Mouse (Mus musculus) heart, postnatal 0 days (tissue): ENCODE results near the gene Eif3f.

Experiments used
- CTCF ChIP-seq: IDR thresholded peaks from 2 replicates; pipeline ENCODE4 v1.5.1; 2016; ENCODE audit warnings: antibody characterized with exemption, control low read depth, low read depth
- EP300 ChIP-seq: IDR thresholded peaks from 2 replicates; pipeline ENCODE4 v1.6.1; 2016; ENCODE audit warnings: antibody characterized with exemption, low read depth

- TF ChIP-seq CTCF (no peak), EP300 (no peak)
Measured at GRCm38 (mm10) chr7:108927043-108927442, 7.2 kb upstream of the Eif3f start.
